Mouse (Mus musculus) liver, embryonic 14.5 days (tissue): Measurements from ENCODE around the gene Ssr2.

Experiments
- CTCF ChIP-seq: IDR thresholded peaks from 2 replicates; pipeline ENCODE4 v1.5.1; 2016; ENCODE audit warnings: antibody characterized with exemption, low read depth, control low read depth
- EP300 ChIP-seq: IDR thresholded peaks from 2 replicates; pipeline ENCODE4 v1.6.1; 2016; ENCODE audit warnings: antibody characterized with exemption, low read depth

DNA sequence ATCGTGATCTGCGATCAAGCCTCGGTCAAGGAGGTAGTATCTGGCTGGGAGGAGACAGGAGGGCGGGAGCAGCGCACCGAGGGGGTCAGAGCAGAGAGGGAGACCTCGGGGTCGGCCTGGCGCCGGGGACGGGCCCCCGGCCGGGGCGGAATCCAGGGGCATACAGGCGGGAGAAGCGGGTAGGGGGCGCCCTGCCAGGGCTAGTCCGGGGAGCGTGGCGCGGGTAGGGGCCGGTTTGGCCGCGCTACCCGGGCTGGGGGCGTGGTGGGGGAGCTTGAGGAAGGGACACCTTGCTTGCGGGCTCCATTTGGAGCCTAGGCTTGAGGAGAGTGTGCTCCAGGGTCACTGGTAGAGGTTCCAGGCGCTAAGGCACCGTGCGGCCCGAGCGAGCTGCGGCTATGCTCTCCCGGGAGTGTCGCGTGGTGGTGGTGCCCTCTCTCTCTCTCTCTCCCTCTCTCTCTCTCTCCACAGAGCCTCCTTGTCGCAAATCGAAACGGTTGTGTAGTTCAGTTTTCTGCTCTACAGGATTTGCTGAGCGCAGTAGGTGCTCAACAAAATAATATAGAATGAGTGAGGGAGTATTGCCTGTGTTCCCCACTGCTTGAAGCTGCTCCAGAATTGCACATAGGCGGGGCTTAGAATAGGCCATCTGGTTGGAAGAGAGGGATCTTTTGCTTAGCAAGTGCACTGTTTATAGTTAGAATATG is 21.6 kb upstream of the Ssr2 start:
- TF ChIP-seq EP300, result no peak
- TF ChIP-seq CTCF, result no peak
